Mouse (Mus musculus) liver, embryonic 15.5 days (tissue): ENCODE data around the gene Cryaa. TPM values are rescaled to one million over a fixed set of nuclear protein-coding genes. Genes with fewer than 3 reads are reported as not detected.

Experiments used
- ATAC-seq: fragments of 200-750 bp; cut with Nextera tagmentation; 2 replicates; pipeline ENCODE4 v1.8.0; 2017; ENCODE audit warnings: moderate number of reproducible peaks, mild to moderate bottlenecking, moderate library complexity; ENCODE audit not compliant: insufficient read depth
- H3K27ac ChIP-seq: fragments of 300-500 bp; sonication (generic); replicated peaks from 2 replicates; pipeline ENCODE4 v1.5.1; 2015; ENCODE audit warnings: mild to moderate bottlenecking, inconsistent platforms
- H3K27me3 ChIP-seq: fragments of 300-500 bp; sonication (generic); 2 replicates; pipeline ENCODE4 v1.6.1; 2015; ENCODE audit warnings: mild to moderate bottlenecking, inconsistent platforms
- H3K36me3 ChIP-seq: fragments of 300-500 bp; sonication (generic); replicated peaks from 2 replicates; pipeline ENCODE4 v1.6.1; 2015; ENCODE audit warnings: moderate library complexity, mild to moderate bottlenecking, inconsistent platforms
- H3K4me1 ChIP-seq: fragments of 300-500 bp; sonication (generic); replicated peaks from 2 replicates; pipeline ENCODE4 v1.6.1; 2015; ENCODE audit warnings: inconsistent platforms
- H3K4me2 ChIP-seq: fragments of 300-500 bp; sonication (generic); 2 replicates; pipeline ENCODE4 v1.6.1; 2015; ENCODE audit warnings: moderate library complexity, mild to moderate bottlenecking, inconsistent platforms
- H3K4me3 ChIP-seq: fragments of 300-500 bp; sonication (generic); replicated peaks from 2 replicates; pipeline ENCODE4 v1.5.1; 2015; ENCODE audit warnings: mild to moderate bottlenecking, inconsistent platforms
- H3K9ac ChIP-seq: fragments of 300-500 bp; sonication (generic); 2 replicates; pipeline ENCODE4 v1.6.1; 2015; ENCODE audit warnings: moderate library complexity, mild to moderate bottlenecking, inconsistent platforms
- H3K9me3 ChIP-seq: fragments of 300-500 bp; sonication (generic); replicated peaks from 2 replicates; pipeline ENCODE4 v1.6.1; 2016; ENCODE audit warnings: inconsistent platforms
- WGBS: fragments of 180-500 bp; shearing (Covaris S2); methylation state at CpG from one replicate; pipeline ENCODE4 v1.1.7; 2015; ENCODE audit warnings: mixed read lengths; ENCODE audit not compliant: insufficient replicate concordance; 5-methylcytosine and 5-hydroxymethylcytosine counted together
- polyA plus RNA-seq: library from polyadenylated mRNA; unstranded; fragments of >200 nt; fragmentation: Nextera tagmentation; extraction: Ambion mirVana; gene quantifications from 2 replicates; pipeline ENCODE4 v1.2.1, GENCODE M21; 2015

The Cryaa gene
- not detected in 2 replicates for polyA plus RNA-seq

DNA sequence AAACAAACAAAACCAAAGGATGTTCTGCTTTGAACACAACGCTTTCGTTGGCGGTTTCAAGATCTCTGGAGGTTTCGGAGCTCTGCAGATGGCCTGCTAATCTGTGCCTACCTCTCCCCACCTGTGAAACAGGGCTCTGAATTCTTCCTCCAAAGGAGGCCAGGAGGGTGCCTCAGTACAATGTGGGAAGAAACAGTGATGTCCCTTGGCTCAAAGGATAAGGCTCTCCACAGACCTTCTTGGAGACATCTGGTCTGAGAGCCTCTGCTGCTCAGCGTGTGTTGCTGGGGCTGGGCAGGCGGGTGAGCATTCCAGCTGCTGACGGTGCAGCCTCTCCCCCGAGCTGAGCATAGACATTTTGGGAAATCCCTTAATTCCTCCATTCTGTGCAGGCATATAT lies at the start of gene Cryaa:
Cryaa (plus strand) TSS at position 301 of the 400 bp plus-strand sequence.
- Histone ChIP-seq H3K4me3 (no peak within 1 kb of the TSS), H3K27ac (no peak within 1 kb of the TSS), H3K27me3 (no peaks in the 10 kb centered on the region), H3K4me2 (no peak within 1 kb of the TSS), H3K9ac (no peak within 1 kb of the TSS), H3K4me1 (no peaks in the 10 kb centered on the region), H3K9me3 (no peaks in the 10 kb centered on the region), H3K36me3 (no peaks in the 10 kb centered on the region)
- no peak for ATAC-seq
- WGBS, result 71% methylated on average over 8 of the region's 8 CpGs

DNA sequence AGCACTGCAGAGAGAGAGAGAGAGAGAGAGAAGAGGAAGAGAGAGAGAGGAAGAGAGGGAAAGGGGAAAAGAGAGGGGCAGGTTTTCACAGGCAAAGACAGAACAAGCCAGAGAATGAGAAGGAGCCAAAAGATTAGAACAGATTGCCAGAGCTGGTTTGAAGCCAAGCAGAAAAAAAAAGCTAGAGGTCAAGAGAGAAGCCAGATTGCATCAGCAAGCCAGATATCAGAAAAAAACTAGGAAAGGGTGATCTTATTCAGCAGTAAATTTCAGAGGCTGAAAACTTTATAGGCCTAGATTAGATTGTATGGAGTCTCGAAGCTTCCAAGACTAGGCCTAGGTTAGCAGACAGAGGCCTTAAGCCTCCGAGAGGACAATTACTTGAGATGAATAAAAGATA lies 49.6 kb upstream of the Cryaa start:
- Histone ChIP-seq H3K9me3 (no peaks in the 10 kb centered on the region), H3K4me3 (no peak overlapping the region), H3K27ac (no peak overlapping the region), H3K9ac (no peak overlapping the region), H3K4me2 (no peak overlapping the region), H3K4me1 (peaks cover 10% of the 10 kb centered on the region; the same call in 1 of the 2 replicates), H3K36me3 (peaks cover 3% of the 10 kb centered on the region; the same call in 1 of the 2 replicates), H3K27me3 (no peaks in the 10 kb centered on the region)
- ATAC-seq, result no peak
- WGBS, result 71% methylated on average over 2 of the region's 2 CpGs

DNA sequence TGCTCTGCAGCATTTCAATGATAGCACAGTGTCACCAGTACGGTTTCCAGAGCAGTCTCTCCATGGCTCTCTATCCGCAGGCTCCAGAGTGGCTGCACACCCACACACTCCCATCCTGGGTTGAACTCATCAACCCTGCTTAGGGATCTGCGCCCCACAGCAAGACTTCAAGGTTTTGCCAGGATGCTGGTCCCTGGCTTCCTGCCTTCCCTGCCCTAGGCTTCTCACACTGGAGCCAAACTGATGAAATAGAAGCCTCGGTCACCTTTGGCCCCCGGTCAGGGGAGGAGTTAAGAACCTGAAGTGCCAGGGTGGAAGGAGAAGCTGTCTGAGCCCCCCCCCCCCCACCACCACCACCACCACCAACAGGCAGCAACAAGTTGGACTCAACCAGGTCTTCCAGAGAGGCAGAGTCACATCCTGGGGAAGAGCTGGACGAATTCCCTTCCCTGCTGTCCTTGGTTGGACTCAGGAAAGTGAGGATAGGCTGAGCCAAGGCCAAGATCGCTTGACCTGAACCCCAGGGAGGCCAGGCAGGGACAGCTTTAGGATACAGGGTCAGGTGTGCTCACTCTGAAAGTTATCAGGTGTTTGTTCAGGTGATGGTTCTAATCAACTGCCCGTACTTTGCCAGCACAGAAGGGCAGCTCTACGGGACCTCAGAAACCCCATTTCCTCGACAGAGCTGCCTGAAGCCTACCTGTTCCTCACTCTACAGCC lies 46.4 kb upstream of the Cryaa start:
- no peak for ATAC-seq
- H3K4me2 ChIP-seq, result no peak overlapping the region
- peaks cover 10% of the 10 kb centered on the region; the same call in 1 of the 2 replicates for H3K4me1 ChIP-seq
- no peak overlapping the region for H3K27ac ChIP-seq
- H3K9me3 ChIP-seq, result no peaks in the 10 kb centered on the region
- no peak overlapping the region for H3K9ac ChIP-seq
- H3K36me3 ChIP-seq, result peaks cover 3% of the 10 kb centered on the region; the same call in 1 of the 2 replicates
- 62% methylated on average over 10 of the region's 10 CpGs for WGBS
- H3K4me3 ChIP-seq, result no peak overlapping the region
- H3K27me3 ChIP-seq, result peaks cover 20% of the 10 kb centered on the region

DNA sequence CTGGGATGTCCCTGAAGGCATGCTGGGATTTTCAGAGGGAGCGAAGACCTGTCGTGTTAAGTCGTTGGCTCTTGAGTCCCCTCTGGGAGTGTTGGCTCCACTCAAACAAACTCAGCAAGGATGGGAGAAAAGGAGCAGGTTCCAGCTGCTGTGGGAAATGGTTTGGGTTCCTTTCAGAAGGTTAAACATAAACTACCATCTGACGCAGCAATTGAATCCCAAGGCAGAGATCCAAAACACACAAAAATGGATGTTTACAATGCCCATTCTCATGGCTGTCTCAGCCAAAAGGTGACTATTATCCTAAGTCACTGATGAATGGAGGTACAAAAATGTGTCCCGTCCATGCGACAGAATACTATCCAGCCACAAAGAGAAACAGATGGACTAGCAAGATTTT lies 44.6 kb upstream of the Cryaa start:
- peak overlapping the region; percentile 53; the same call in 1 of the 2 replicates for H3K27ac ChIP-seq
- H3K36me3 ChIP-seq, result no peaks in the 10 kb centered on the region
- no peak overlapping the region for H3K9ac ChIP-seq
- H3K9me3 ChIP-seq, result no peaks in the 10 kb centered on the region
- H3K27me3 ChIP-seq, result peaks cover 37% of the 10 kb centered on the region
- H3K4me2 ChIP-seq, result peak overlapping the region; percentile 20; the same call in 1 of the 2 replicates
- 62% methylated on average over 6 of the region's 6 CpGs for WGBS
- no peak for ATAC-seq
- H3K4me3 ChIP-seq, result no peak overlapping the region
- H3K4me1 ChIP-seq, result peaks cover 27% of the 10 kb centered on the region

DNA sequence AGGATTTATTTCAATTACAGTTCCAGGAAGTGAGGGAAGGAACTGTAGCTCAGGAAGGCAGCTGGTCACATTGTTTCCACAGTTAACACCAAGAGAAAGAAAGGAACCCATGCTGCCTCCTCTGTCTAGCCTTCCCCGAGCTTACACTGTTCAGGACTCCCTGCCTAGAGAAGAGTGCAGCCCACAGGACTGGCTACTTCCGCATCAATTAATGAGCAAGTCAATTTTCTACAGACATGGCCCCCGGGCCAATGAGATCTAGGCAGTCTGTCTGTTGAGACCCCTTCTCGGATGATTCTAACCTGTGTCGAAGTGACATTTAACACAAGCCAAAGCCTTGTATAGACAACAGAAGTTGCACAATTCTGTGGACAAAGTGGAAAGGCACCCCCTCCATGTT lies 42.7 kb upstream of the Cryaa start:
- Histone ChIP-seq H3K9ac (no peak overlapping the region), H3K4me1 (peaks cover 30% of the 10 kb centered on the region), H3K4me2 (peak overlapping the region; percentile 13; the same call in 1 of the 2 replicates), H3K27me3 (peaks cover 44% of the 10 kb centered on the region), H3K27ac (no peak overlapping the region), H3K4me3 (no peak overlapping the region), H3K9me3 (no peaks in the 10 kb centered on the region), H3K36me3 (no peaks in the 10 kb centered on the region)
- ATAC-seq, result no peak
- WGBS, result 51% methylated on average over 5 of the region's 5 CpGs

DNA sequence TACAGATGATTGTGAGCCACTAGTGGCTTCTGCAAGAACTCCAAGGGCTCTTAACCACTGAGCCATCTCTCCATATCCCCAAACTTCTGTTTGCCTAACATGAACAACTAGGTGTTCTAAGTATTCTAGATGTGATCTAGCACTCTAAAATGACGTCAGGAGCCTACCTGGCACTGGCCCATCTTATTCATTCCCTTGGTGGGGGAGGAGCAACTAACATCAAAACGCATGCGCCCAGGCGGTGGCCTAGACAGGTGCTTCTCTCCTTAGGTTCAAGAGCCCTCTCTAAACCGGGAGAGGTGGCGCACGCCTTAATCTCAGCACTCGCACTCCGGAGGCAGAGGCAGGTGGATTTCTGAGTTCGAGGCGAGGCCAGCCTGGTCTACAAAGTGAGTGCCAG lies 41.8 kb upstream of the Cryaa start:
- H3K27me3 ChIP-seq, result peaks cover 44% of the 10 kb centered on the region
- no peak overlapping the region for H3K9ac ChIP-seq
- no peak for ATAC-seq
- 0 out of 2 replicates have a peak overlapping the region, but pooled peaks have one; percentile 42 for H3K27ac ChIP-seq
- no peaks in the 10 kb centered on the region for H3K9me3 ChIP-seq
- WGBS, result 59% methylated on average over 11 of the region's 11 CpGs
- no peaks in the 10 kb centered on the region for H3K36me3 ChIP-seq
- peak overlapping the region; percentile 71 for H3K4me2 ChIP-seq
- H3K4me3 ChIP-seq, result peak overlapping the region; percentile 53
- H3K4me1 ChIP-seq, result peaks cover 31% of the 10 kb centered on the region

DNA sequence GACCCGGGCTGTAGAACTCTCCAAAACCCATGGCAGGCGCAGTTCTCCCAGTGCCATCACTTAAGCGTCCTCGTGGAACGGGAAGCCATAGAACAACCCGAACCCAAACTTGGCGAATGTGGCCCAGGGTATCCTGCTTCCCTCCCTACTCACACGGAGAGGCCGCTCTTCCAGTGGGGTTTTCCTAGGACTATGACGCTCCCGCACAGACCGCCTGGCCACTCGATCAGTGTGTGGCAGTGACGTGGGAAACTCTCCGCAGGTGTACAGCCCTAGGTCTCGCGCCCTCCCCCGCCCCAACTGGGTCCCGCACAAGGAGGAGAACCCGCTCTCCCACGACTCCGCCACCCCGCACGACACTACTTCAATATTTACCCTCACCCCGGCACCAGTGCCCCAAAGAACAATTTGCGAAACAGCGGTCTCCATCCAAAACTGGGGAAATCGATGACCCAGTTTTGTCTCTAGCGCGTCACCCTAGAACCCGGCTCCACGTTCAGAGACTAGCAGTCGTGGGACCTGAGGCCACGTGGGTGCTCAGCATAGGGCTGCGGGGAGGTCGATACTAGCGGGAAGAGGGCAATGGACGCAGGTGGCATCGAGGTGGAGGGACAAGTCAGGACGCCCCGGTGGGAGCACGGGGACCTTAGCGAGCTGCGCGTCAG lies 41.2 kb upstream of the Cryaa start:
- Histone ChIP-seq H3K27me3 (peaks cover 44% of the 10 kb centered on the region), H3K9ac (peak overlapping the region; percentile 39; the same call in 1 of the 2 replicates), H3K27ac (peak overlapping the region; percentile 80), H3K4me2 (peak overlapping the region; percentile 71), H3K36me3 (no peaks in the 10 kb centered on the region), H3K4me3 (peak overlapping the region; percentile 53), H3K4me1 (peaks cover 28% of the 10 kb centered on the region), H3K9me3 (no peaks in the 10 kb centered on the region)
- WGBS, result 5% methylated on average over 45 of the region's 45 CpGs
- ATAC-seq, result peak; percentile 58

DNA sequence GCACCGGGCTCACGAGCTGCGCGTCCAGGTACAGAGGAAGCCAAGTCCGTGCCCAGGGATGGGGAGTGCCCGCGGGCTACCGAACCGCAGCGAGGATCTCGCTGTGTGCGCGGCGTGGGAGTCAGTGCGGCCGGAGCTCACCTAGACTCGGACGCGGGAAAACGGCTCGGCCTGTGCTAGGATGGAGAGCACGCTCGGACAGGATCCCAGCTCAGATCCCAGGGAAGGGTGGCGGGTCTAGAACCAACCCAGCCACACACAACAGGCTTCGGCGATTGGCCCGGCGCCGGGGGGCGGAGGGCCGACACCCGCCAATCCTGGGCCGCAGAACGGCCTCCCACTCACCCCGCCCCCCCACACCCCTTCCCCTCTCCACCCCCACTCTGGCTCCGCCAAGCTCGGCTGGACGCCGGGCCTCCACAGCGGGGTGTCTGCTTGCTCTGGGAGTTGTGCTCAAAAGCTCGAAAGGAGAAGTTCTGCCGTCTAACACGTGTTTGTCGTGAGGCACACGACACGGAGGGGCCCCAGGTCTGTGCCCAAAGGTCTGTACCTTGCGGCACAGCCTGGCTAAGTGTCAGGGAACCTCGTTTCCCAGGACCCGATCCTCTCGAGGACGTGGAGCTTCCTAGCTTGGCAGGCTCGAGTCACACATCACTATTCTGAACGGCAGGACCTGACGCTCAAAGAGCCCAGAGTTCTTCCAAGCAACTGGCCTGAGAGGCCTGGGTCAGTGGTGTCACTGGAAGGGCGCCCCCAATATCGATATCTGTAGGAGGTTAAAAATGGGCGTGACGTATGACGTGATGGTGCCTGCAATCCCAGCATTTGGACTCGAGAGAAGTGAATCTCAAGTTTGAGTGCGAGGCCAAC lies 40.4 kb upstream of the Cryaa start, which contains the start of gene Cbs:
Cbs (minus strand) TSS at position 297 of the 870 bp plus-strand sequence.
- peak within 1 kb of the TSS; percentile 53 for H3K4me3 ChIP-seq
- H3K4me1 ChIP-seq, result peaks cover 28% of the 10 kb centered on the region
- H3K27ac ChIP-seq, result peak within 1 kb of the TSS; percentile 80
- H3K4me2 ChIP-seq, result peak within 1 kb of the TSS; percentile 71
- peak; percentile 87 for ATAC-seq
- H3K9ac ChIP-seq, result peak within 1 kb of the TSS; percentile 39; the same call in 1 of the 2 replicates
- H3K36me3 ChIP-seq, result no peaks in the 10 kb centered on the region
- H3K27me3 ChIP-seq, result peaks cover 44% of the 10 kb centered on the region
- no peaks in the 10 kb centered on the region for H3K9me3 ChIP-seq
- WGBS, result 2% methylated on average over 60 of the region's 61 CpGs

DNA sequence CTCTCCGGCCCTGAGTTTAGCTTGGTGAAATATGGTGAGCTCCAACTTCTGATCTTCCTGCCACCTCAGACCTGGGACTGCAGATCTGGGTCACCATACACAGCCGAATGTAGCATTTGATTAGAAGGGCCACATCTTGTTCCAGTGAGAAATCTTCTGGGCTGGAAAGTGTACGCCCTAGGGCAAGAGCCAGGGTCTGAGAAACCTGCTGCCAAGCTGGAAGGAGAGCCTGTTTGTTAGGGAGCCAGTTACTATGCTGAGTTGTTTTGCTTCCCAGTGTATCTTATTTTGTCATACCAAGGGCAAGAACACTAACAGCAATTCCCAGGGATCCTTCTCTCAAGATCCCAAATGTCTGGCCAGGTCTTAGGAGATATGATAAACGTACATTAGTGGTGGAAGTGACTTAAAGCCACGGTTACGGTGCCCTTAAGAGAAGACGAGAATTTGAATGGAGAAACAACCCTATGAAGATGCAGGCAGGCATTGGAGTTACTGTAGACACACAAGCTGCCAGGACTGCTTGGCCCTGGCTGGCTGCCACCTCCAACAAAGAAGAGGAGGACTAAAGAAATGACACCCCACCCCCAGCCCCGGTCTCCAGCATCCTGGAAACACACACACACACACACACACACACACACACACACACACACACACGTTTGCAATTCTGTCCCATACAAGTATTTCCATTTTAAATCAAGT lies 39.6 kb upstream of the Cryaa start:
- WGBS, result 54% methylated on average over 9 of the region's 9 CpGs
- peaks cover 23% of the 10 kb centered on the region for H3K4me1 ChIP-seq
- no peaks in the 10 kb centered on the region for H3K9me3 ChIP-seq
- no peak for ATAC-seq
- no peak overlapping the region for H3K4me2 ChIP-seq
- H3K9ac ChIP-seq, result no peak overlapping the region
- peaks cover 44% of the 10 kb centered on the region for H3K27me3 ChIP-seq
- H3K27ac ChIP-seq, result peak overlapping the region; percentile 77
- no peak overlapping the region for H3K4me3 ChIP-seq
- no peaks in the 10 kb centered on the region for H3K36me3 ChIP-seq

DNA sequence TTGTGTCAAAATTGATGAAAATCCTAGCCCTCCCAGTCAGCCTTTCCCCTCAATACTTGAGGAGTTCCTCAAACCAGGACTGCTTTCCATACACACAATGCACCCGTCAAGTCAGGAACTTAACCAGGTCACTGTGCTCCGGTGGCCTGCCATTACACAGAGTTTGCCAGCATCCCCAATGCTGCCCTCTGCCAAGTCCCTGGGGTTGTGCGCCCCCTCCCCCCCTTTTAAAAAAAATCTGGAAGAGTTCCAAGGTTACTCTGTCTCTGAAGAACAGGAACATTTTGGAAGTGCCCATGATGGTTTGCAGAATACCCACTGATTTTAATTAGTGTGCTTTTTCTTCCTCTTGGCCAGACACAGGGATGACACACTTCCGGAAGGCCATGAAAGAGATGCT lies 38.0 kb upstream of the Cryaa start:
- peaks cover 40% of the 10 kb centered on the region for H3K27me3 ChIP-seq
- no peak overlapping the region for H3K27ac ChIP-seq
- H3K36me3 ChIP-seq, result no peaks in the 10 kb centered on the region
- 68% methylated on average over 4 of the region's 4 CpGs for WGBS
- H3K4me2 ChIP-seq, result no peak overlapping the region
- H3K9ac ChIP-seq, result no peak overlapping the region
- no peaks in the 10 kb centered on the region for H3K9me3 ChIP-seq
- H3K4me1 ChIP-seq, result peaks cover 23% of the 10 kb centered on the region
- H3K4me3 ChIP-seq, result no peak overlapping the region
- ATAC-seq, result no peak
